Comparison of ENCODE assay signal across 8 mouse cellular contexts in the genomic region with DNA sequence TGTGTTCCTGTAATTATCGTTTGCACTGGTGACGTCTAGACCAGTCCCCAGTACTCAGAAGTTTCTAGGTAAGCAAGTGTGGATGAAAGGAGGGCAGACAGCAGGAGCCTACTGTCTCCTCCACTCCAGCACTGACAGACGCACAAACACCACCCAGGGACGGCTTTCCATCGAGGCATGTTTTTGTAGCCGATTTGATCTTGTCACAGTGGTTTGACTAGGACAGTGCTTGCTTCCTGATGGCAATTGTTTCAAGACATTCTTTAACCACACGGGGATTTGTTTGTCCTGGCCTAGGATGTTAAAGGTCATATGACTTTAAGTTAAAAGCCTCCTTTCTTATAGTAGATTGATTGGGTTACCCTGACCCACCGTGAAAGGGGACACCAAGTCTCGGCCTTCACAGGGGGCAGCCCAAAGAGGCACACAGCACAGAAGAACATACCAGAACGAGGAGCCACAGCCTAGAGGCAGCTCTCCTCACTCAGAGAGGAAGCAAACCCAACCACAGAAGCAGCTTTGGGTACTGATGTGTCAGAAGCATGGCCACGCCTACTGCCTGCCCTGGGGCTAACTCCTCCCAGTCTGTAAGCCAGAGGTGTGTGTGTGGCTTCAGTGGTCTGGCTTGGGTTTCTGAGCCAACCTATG. TPM values are rescaled to one million over a fixed set of nuclear protein-coding genes. Genes with fewer than 3 reads are reported as not detected.
DNase-seq lines count a peak whose midpoint lies in the region; ATAC-seq and TF ChIP-seq lines count a peak whose summit lies in the region.

No protein-coding gene starts in this region.

- POLR2A ChIA-PET in Patski (lab: Charles Lee) = interaction anchor here (1.5 kb wide), 1 partner anchor 52 kb away, joined by 3 read pairs; a partner anchor contains a TSS

- in situ Hi-C loops in Patski (cut with MboI; ENCODE audit: low pct_unique_long_range_greater_than_20kb) = no loop called here

- TF ChIP-seq CTCF in Patski (IDR thresholded peaks at IDR 0.05) = no peak

- peak; percentile 85 to 87 for DNase-seq in B cell, adult 2 months
- DNase-seq in Patski (ENCODE audit: low read depth, low spot score) = no peak
- DNase-seq in kidney, postnatal 36 days = peak; percentile 29 to 48
- DNase-seq in natural killer cell, adult 2 months (ENCODE audit: low spot score in 2 of 2) = peak; percentile 89 to 90
- no peak for DNase-seq in ovary, adult 18-20 months (ENCODE audit: low spot score)
- no peak for DNase-seq in left cerebral cortex, postnatal 25 days (ENCODE audit: low spot score in 2 of 2)
- no peak for DNase-seq in right cerebral cortex, postnatal 25 days
- no peak for DNase-seq in frontal cortex, postnatal 36 days (ENCODE audit: low spot score in 2 of 2)

- CTCF ChIA-PET in Patski (lab: Charles Lee) = interaction anchor here (1.1 kb wide), 1 partner anchor 74 kb away, joined by 3 read pairs; no protein-coding TSS in a partner anchor

- intact Hi-C loops in left cerebral cortex, postnatal 25 days (cut with DNase I) = no loop called here

- peak; percentile 83 for ATAC-seq in Patski

- no peaks in the 10 kb centered on the region for H3K27me3 ChIP-seq in Patski

RNA-seq across cellular contexts. Expression of a gene that starts 51.7 kb away (rescaled TPM):
- polyA plus RNA-seq in Patski (2021) = 30.8 TPM
- total RNA-seq in left cerebral cortex, postnatal 25 days (2021) = 1 to 10 TPM; 3.1 to 3.9 TPM

Comparison
In these comparisons a context has a peak if more than half of its experiments do, and no peak if none do; other contexts are left out.
1. DNase-seq: peak in B cell, adult 2 months (2 of 2), kidney, postnatal 36 days (2 of 2) and natural killer cell, adult 2 months (2 of 2); none in Patski (single experiment), ovary, adult 18-20 months (single experiment), left cerebral cortex, postnatal 25 days (0 of 2), right cerebral cortex, postnatal 25 days (single experiment) and frontal cortex, postnatal 36 days (0 of 2).